Mouse (Mus musculus) CH12.LX (cell line): ENCODE data around the gene Epb41l1. TPM values are rescaled to one million over a fixed set of nuclear protein-coding genes. Genes with fewer than 3 reads are reported as not detected.

Experiments
- DNase-seq: peaks from one replicate; pipeline ENCODE4 v3.0.0-alpha.2; 2013; ENCODE audit errors: extremely low read depth
- H3K27ac ChIP-seq: 2 replicates; pipeline ENCODE4 v1.5.1; 2012; ENCODE audit warnings: low read depth, mild to moderate bottlenecking, control low read depth, moderate library complexity; ENCODE audit not compliant: insufficient read depth
- H3K27me3 ChIP-seq: replicated peaks from 2 replicates; pipeline ENCODE3; 2012; ENCODE audit warnings: inconsistent platforms
- H3K36me3 ChIP-seq, 2 experiments: replicated peaks in 1 of 2; 2 replicates each; pipeline versions ENCODE3 to v1.6.1; 2012; ENCODE audit warnings: inconsistent platforms in 1 of 2, low read length in 1 of 2, mild to moderate bottlenecking in 1 of 2, mixed read lengths in 1 of 2, moderate library complexity in 1 of 2; ENCODE audit not compliant: control insufficient read depth in 1 of 2, insufficient read depth in 1 of 2
- H3K4me1 ChIP-seq, 2 experiments: 2 replicates each; pipeline ENCODE4 v1.6.1; 2012; ENCODE audit warnings: inconsistent platforms in 1 of 2, moderate library complexity in 1 of 2; ENCODE audit not compliant: insufficient read depth in 2 of 2, control insufficient read depth in 1 of 2
- H3K4me2 ChIP-seq: 2 replicates; pipeline ENCODE4 v1.6.1; 2012; ENCODE audit warnings: low read depth, mild to moderate bottlenecking, control low read depth; ENCODE audit not compliant: poor library complexity, insufficient read depth, severe bottlenecking
- H3K4me3 ChIP-seq, 3 experiments: fragments of 150-350 bp in 1 of 3; sonication (generic) in 1 of 3; replicated peaks in 1 of 3; 2 replicates each; pipeline versions ENCODE3 to v1.5.1; 2011 to 2012; ENCODE audit warnings: low read depth in 2 of 3, low read length in 2 of 3, mild to moderate bottlenecking in 2 of 3, moderate library complexity in 2 of 3, control low read depth in 1 of 3, improper control_type of control experiment in 1 of 3, inconsistent platforms in 1 of 3, mixed read lengths in 1 of 3; ENCODE audit not compliant: poor library complexity in 1 of 3
- H3K79me2 ChIP-seq: replicated peaks from 2 replicates; pipeline ENCODE4 v1.6.1; 2012; ENCODE audit warnings: mild to moderate bottlenecking, moderate library complexity; ENCODE audit not compliant: control insufficient read depth, poor library complexity, insufficient read depth, severe bottlenecking; ENCODE audit errors: extremely low read depth
- H3K9ac ChIP-seq: 2 replicates; pipeline ENCODE4 v1.6.1; 2012; ENCODE audit warnings: low read depth, mild to moderate bottlenecking, control low read depth, moderate library complexity; ENCODE audit not compliant: insufficient read depth
- H3K9me3 ChIP-seq: replicated peaks from 2 replicates; pipeline ENCODE3; 2012; ENCODE audit warnings: low read length, inconsistent platforms, mixed read lengths
- BHLHE40 ChIP-seq: IDR thresholded peaks from 2 replicates; pipeline ENCODE4 v1.6.1; 2011; ENCODE audit warnings: mild to moderate bottlenecking, low read depth, low read length, improper control_type of control experiment
- CHD1 ChIP-seq: IDR thresholded peaks from 2 replicates; pipeline ENCODE4 v1.6.1; 2012; ENCODE audit warnings: low read depth, low read length, improper control_type of control experiment, inconsistent platforms
- CTCF ChIP-seq, 2 experiments: IDR thresholded peaks in 1 of 2; conservative IDR thresholded peaks in 1 of 2; 2 replicates each; pipeline ENCODE4 v1.5.1; 2011 to 2012; ENCODE audit warnings: low read depth in 2 of 2, low read length in 2 of 2, improper control_type of control experiment in 1 of 2, inconsistent platforms in 1 of 2, mild to moderate bottlenecking in 1 of 2, moderate library complexity in 1 of 2
- ELF1 ChIP-seq: IDR thresholded peaks from 2 replicates; pipeline ENCODE4 v1.6.1; 2014; ENCODE audit warnings: low read depth, mild to moderate bottlenecking, inconsistent platforms, low read length, improper control_type of control experiment
- GABPA ChIP-seq: IDR thresholded peaks from 2 replicates; pipeline ENCODE4 v1.6.1; 2012; ENCODE audit warnings: low read depth, low read length, improper control_type of control experiment, inconsistent platforms; ENCODE audit not compliant: insufficient replicate concordance
- JUN ChIP-seq: IDR thresholded peaks from 2 replicates; pipeline ENCODE4 v1.6.1; 2011; ENCODE audit warnings: low read depth, mild to moderate bottlenecking, low read length, improper control_type of control experiment, moderate library complexity; ENCODE audit not compliant: insufficient read depth
- JUND ChIP-seq: conservative IDR thresholded peaks from 2 replicates; pipeline ENCODE4 v1.6.1; 2011; ENCODE audit warnings: low read depth, low read length, improper control_type of control experiment
- KAT2A ChIP-seq: IDR thresholded peaks from 2 replicates; pipeline ENCODE4 v1.6.1; 2012; ENCODE audit warnings: low read length, improper control_type of control experiment, inconsistent platforms; ENCODE audit not compliant: insufficient replicate concordance
- MAX ChIP-seq: IDR thresholded peaks from 2 replicates; pipeline ENCODE4 v1.6.1; 2011; ENCODE audit warnings: low read length, improper control_type of control experiment
- MEF2A ChIP-seq: IDR thresholded peaks from 2 replicates; pipeline ENCODE4 v1.6.1; 2014; ENCODE audit warnings: low read depth, mild to moderate bottlenecking, inconsistent platforms, low read length, improper control_type of control experiment, borderline replicate concordance
- NRF1 ChIP-seq: IDR thresholded peaks from 2 replicates; pipeline ENCODE4 v1.6.1; 2014; ENCODE audit warnings: low read depth, mild to moderate bottlenecking, inconsistent platforms, low read length, improper control_type of control experiment, moderate library complexity
- RAD21 ChIP-seq: IDR thresholded peaks from 2 replicates; pipeline ENCODE4 v1.6.1; 2011; ENCODE audit warnings: low read depth, mild to moderate bottlenecking, low read length, improper control_type of control experiment, moderate library complexity
- RCOR1 ChIP-seq: conservative IDR thresholded peaks from 2 replicates; pipeline ENCODE4 v1.6.1; 2012; ENCODE audit warnings: low read depth, mild to moderate bottlenecking, inconsistent platforms, low read length, improper control_type of control experiment
- SMC3 ChIP-seq: IDR thresholded peaks from 2 replicates; pipeline ENCODE4 v1.6.1; 2011; ENCODE audit warnings: low read depth, low read length, improper control_type of control experiment
- TBP ChIP-seq: conservative IDR thresholded peaks from 2 replicates; pipeline ENCODE4 v1.6.1; 2011; ENCODE audit warnings: low read depth, low read length, improper control_type of control experiment
- USF1 ChIP-seq: IDR thresholded peaks from 2 replicates; pipeline ENCODE4 v1.6.1; 2014; ENCODE audit warnings: low read depth, mild to moderate bottlenecking, inconsistent platforms, low read length, improper control_type of control experiment
- USF2 ChIP-seq: conservative IDR thresholded peaks from 2 replicates; pipeline ENCODE4 v1.6.1; 2011; ENCODE audit warnings: low read depth, low read length, improper control_type of control experiment
- ZKSCAN1 ChIP-seq: IDR thresholded peaks from 2 replicates; pipeline ENCODE4 v1.6.1; 2012; ENCODE audit warnings: low read depth, inconsistent platforms, low read length, improper control_type of control experiment, borderline replicate concordance
- ZNF384 ChIP-seq: IDR thresholded peaks from 2 replicates; pipeline ENCODE4 v1.6.1; 2012; ENCODE audit warnings: low read depth, low read length, improper control_type of control experiment, inconsistent platforms
- dilution Hi-C: fragments of 300-500 bp; cut with MboI; formaldehyde crosslinking; loops from 2 replicates; pipeline ENCODE4 v1.14.3; 2020; ENCODE audit warnings: low sequenced_read_pairs; ENCODE audit not compliant: extremely low pct_unique_long_range_greater_than_20kb, extremely low pct_ligation_motif_present
- in situ Hi-C: fragments of 300-500 bp; cut with MboI; formaldehyde crosslinking; loops from 3 replicates; pipeline ENCODE4 v1.14.3; 2019; ENCODE audit warnings: low sequenced_read_pairs, low pct_ligation_motif_present, low pct_unique_long_range_greater_than_20kb, mixed read lengths
- polyA plus RNA-seq: library from polyadenylated mRNA; unstranded; fragments of >175 nt; gene quantifications from 2 replicates; pipeline ENCODE4 v1.2.1, GENCODE M21; 2012; ENCODE audit warnings: low read depth; ENCODE audit not compliant: insufficient read length
- total RNA-seq, 2 experiments: library from RNA; depleted of rRNA; stranded (reverse); fragments of 300-350 nt in 1 of 2; fragments of >200 nt in 1 of 2; gene quantifications; 2 replicates each; pipeline ENCODE4 v1.2.3; 2012 to 2014

Epb41l1 gene
- total and polyA plus RNA-seq, 3 experiments = 0.21 TPM; not detected in 2

GRCm38 (mm10) chr2:156482299-156482698, 61.6 kb downstream of the Epb41l1 start:
- H3K79me2 ChIP-seq = no peaks in the 10 kb centered on the region
- DNase-seq = peak; percentile 62
- TF ChIP-seq USF2 (peak; percentile 30), RAD21 (peak; percentile 9), KAT2A (no peak), USF1 (peak; percentile 23; the same call in 1 of the 2 replicates), BHLHE40 (peak; percentile 75), CTCF (conservative IDR thresholded peaks at IDR 0.05 in 1 of 2, IDR thresholded peaks at IDR 0.05 in 1 of 2; ENCODE audit: low read depth in 2 of 2, low read length in 2 of 2) (peak; percentile 66 to 70)
- peaks cover 3% of the 10 kb centered on the region for H3K9me3 ChIP-seq
- H3K4me1 ChIP-seq = no peaks in the 10 kb centered on the region
- dilution Hi-C loops = no loop called here
- no peak overlapping the region for H3K4me2 ChIP-seq
- H3K9ac ChIP-seq = no peak overlapping the region
- H3K36me3 ChIP-seq = no peaks in the 10 kb centered on the region
- in situ Hi-C loops = no loop called here
- peaks cover 83% of the 10 kb centered on the region for H3K27me3 ChIP-seq
- H3K4me3 ChIP-seq = no peak overlapping the region
- no peak overlapping the region for H3K27ac ChIP-seq

- no peak overlapping the region for H3K27ac ChIP-seq
- no peak overlapping the region for H3K4me3 ChIP-seq
- H3K4me2 ChIP-seq = no peak overlapping the region
- peaks cover 3% of the 10 kb centered on the region for H3K9me3 ChIP-seq
- in situ Hi-C loops = no loop called here
- dilution Hi-C loops = no loop called here
- H3K36me3 ChIP-seq = no peaks in the 10 kb centered on the region
- DNase-seq = no peak
- no peak overlapping the region for H3K9ac ChIP-seq
- H3K4me1 ChIP-seq = no peaks in the 10 kb centered on the region
- H3K79me2 ChIP-seq = no peaks in the 10 kb centered on the region
- TF ChIP-seq GABPA (no peak), TBP (no peak), USF1 (no peak)
- TF ChIP-seq, all 38 proteins: peak for 0
- H3K27me3 ChIP-seq = peaks cover 83% of the 10 kb centered on the region
Observed at GRCm38 (mm10) chr2:156482764-156483163, 62.1 kb downstream of the Epb41l1 start.

GRCm38 (mm10) chr2:156483204-156483603, 62.5 kb downstream of the Epb41l1 start:
- peaks cover 3% of the 10 kb centered on the region for H3K9me3 ChIP-seq
- H3K9ac ChIP-seq = no peak overlapping the region
- H3K79me2 ChIP-seq = no peaks in the 10 kb centered on the region
- H3K36me3 ChIP-seq = no peaks in the 10 kb centered on the region
- DNase-seq = no peak
- H3K4me1 ChIP-seq = no peaks in the 10 kb centered on the region
- peaks cover 83% of the 10 kb centered on the region for H3K27me3 ChIP-seq
- H3K4me3 ChIP-seq = no peak overlapping the region
- TF ChIP-seq CHD1 (no peak), ZNF384 (no peak), JUN (no peak), KAT2A (no peak), GABPA (no peak), ZKSCAN1 (no peak), ELF1 (no peak), JUND (no peak), SMC3 (no peak), RCOR1 (no peak), TBP (no peak), BHLHE40 (no peak), NRF1 (no peak), MEF2A (no peak), MAX (no peak)
- in situ Hi-C loops (no loop called here), dilution Hi-C loops (no loop called here)
- no peak overlapping the region for H3K27ac ChIP-seq
- H3K4me2 ChIP-seq = no peak overlapping the region
